Mouse (Mus musculus) stomach, postnatal 0 days (tissue): ENCODE measurements around the gene Cux1. TPM values are rescaled to one million over a fixed set of nuclear protein-coding genes. Genes with fewer than 3 reads are reported as not detected.
A peak's percentile ranks its signal among the peaks of the same experiment; 100 is the strongest.

ENCODE experiments used
- ATAC-seq: fragments of 200-750 bp; cut with Nextera tagmentation; 2 replicates; pipeline ENCODE4 v1.8.0; 2017; ENCODE audit not compliant: low FRiP score, low TSS enrichment
- DNase-seq: peaks from one replicate; pipeline ENCODE4 v3.0.0-alpha.2; 2016; ENCODE audit warnings: low spot score
- H3K27ac ChIP-seq: fragments of 300-500 bp; sonication (generic); replicated peaks from 2 replicates; pipeline ENCODE4 v1.5.1; 2014; ENCODE audit warnings: mild to moderate bottlenecking, control low read depth
- H3K27me3 ChIP-seq: fragments of 300-500 bp; sonication (generic); 2 replicates; pipeline ENCODE4 v1.6.1; 2014; ENCODE audit warnings: low read length; ENCODE audit not compliant: control insufficient read depth, insufficient read depth
- H3K36me3 ChIP-seq: fragments of 300-500 bp; sonication (generic); 2 replicates; pipeline ENCODE4 v1.6.1; 2014; ENCODE audit warnings: low read length, mixed read lengths; ENCODE audit not compliant: control insufficient read depth, insufficient read depth
- H3K4me1 ChIP-seq: fragments of 300-500 bp; sonication (generic); replicated peaks from 2 replicates; pipeline ENCODE4 v1.6.1; 2014; ENCODE audit warnings: antibody characterized with exemption; ENCODE audit not compliant: control insufficient read depth, insufficient read depth
- H3K4me2 ChIP-seq: fragments of 300-500 bp; sonication (generic); replicated peaks from 2 replicates; pipeline ENCODE4 v1.6.1; 2014; ENCODE audit warnings: low read depth, mild to moderate bottlenecking, control low read depth, moderate library complexity
- H3K4me3 ChIP-seq: fragments of 300-500 bp; sonication (generic); 2 replicates; pipeline ENCODE4 v1.5.1; 2014; ENCODE audit warnings: low read depth, low read length, control low read depth
- H3K9ac ChIP-seq: fragments of 300-500 bp; sonication (generic); 2 replicates; pipeline ENCODE4 v1.6.1; 2014; ENCODE audit warnings: mild to moderate bottlenecking, low read length, control low read depth, mixed read lengths
- H3K9me3 ChIP-seq: fragments of 300-500 bp; sonication (generic); 2 replicates; pipeline ENCODE4 v1.6.1; 2016; ENCODE audit warnings: low read length; ENCODE audit not compliant: control insufficient read depth
- CTCF ChIP-seq: IDR thresholded peaks from 2 replicates; pipeline ENCODE4 v1.5.1; 2016; ENCODE audit warnings: antibody characterized with exemption, low read depth, mild to moderate bottlenecking, moderate library complexity
- EP300 ChIP-seq: optimal IDR thresholded peaks from 2 replicates; pipeline ENCODE3; 2016; ENCODE audit warnings: antibody characterized with exemption
- WGBS: fragments of 180-500 bp; shearing (Covaris S2); extraction: QIAGEN DNeasy Blood & Tissue Kit; methylation state at CpG from one replicate; pipeline ENCODE4 v1.1.7; 2014; 5-methylcytosine and 5-hydroxymethylcytosine counted together
- polyA plus RNA-seq: library from polyadenylated mRNA; unstranded; fragments of >200 nt; fragmentation: Nextera tagmentation; extraction: Ambion mirVana; gene quantifications from 2 replicates; pipeline ENCODE4 v1.2.1, GENCODE M21; 2015

The Cux1 gene
- polyA plus RNA-seq, 1 experiment from 2014 or later = 33.7 TPM

DNA sequence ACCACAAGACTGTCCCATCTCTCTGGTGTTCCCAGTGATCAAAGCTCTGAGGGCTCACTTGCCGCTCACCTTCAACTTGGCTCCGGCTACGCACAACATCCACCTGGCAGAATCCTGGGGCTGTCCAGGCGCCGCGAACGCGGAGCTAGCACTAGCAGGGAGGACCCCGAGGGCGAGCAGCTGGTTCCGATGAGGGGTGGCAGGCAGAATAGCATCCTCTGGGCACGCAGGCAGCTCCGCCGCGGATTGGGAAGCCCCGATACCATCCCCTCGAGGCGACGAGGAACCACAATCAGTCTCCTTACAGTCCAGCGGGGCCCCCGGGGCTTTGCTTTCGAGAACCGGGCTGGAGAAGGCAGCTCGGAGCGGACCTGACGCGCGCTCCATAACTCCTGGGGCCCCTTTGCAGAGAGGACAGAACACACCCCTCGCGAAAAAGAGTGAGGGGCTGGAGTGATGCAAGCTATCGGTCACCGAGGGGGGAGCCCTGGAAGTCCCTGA is 1.9 kb downstream of the Cux1 start:
- H3K9ac ChIP-seq = peak overlapping the region; percentile 87
- 1% methylated on average over 32 of the region's 32 CpGs for WGBS
- DNase-seq (peak; percentile 59), ATAC-seq (no peak)
- peak overlapping the region; percentile 89 for H3K27ac ChIP-seq
- peak overlapping the region; percentile 99 for H3K4me3 ChIP-seq
- no peaks in the 10 kb centered on the region for H3K27me3 ChIP-seq
- no peak for TF ChIP-seq CTCF
- no peak for TF ChIP-seq EP300
- H3K36me3 ChIP-seq = no peaks in the 10 kb centered on the region
- H3K4me2 ChIP-seq = peak overlapping the region; percentile 100
- H3K9me3 ChIP-seq = no peaks in the 10 kb centered on the region
- H3K4me1 ChIP-seq = 0 out of 2 replicates have a peak, but pooled peaks cover 2% of the 10 kb centered on the region

DNA sequence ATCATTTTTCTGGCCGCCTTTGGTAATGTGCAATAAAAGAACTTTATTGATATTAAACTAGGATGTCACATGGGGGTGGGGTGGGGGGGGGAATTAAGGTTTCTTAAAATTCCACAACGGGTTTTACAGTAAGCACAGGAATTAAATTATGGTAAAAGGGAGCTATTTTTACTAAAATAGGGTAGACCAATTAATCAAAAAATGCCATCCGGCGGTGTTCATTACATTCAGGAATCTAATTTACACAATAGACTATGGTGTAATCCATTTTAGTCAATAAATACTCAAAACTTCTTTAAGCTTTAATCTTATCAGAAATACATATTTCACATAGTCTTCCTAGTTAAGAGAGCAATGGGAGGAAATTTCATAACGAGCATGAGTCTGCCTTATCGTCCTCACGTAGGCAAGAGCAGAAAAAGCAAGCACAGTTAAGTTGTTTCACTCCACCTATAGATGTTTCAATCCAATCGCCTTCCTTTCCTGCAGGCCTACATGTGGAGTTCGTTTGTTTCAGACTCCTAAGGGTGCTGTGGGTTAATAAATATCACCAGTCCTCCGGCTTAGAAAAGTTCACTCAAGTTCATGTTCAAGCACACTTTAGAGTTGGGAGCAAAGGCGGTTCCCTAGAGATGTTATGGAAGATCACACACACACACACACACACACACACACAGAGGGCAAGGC is 2.5 kb downstream of the Cux1 start:
- Histone ChIP-seq H3K4me1 (peaks cover 3% of the 10 kb centered on the region; the same call in 1 of the 2 replicates), H3K4me3 (peak overlapping the region; percentile 99), H3K9me3 (no peaks in the 10 kb centered on the region), H3K4me2 (peak overlapping the region; percentile 100), H3K9ac (peak overlapping the region; percentile 87), H3K27me3 (no peaks in the 10 kb centered on the region), H3K27ac (no peak overlapping the region; the same call in 1 of the 2 replicates), H3K36me3 (no peaks in the 10 kb centered on the region)
- WGBS = 34% methylated on average over 11 of the region's 11 CpGs
- TF ChIP-seq EP300 = no peak
- no peak for TF ChIP-seq CTCF
- DNase-seq (no peak), ATAC-seq (no peak)

DNA sequence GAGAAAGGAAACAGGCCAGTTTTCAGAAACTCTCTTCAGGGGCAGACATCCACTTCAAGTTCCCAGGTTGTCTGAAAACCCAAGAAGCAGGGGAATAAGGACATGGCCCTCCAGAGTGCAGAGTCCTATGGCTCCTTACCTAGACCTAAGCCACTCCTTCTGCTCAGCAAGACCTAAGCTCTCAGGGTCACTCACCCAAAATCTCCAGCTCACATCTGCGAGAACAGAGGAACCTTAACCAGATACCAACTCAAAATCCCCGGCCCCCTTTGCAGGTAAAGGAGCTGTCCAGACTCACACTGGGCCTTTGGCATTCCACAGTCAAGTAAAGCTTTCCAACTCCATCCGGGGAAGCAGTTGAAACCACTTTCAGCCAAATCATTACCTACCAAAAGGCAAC is 3.3 kb downstream of the Cux1 start:
- no peak for DNase-seq
- H3K4me3 ChIP-seq = no peak overlapping the region
- no peak overlapping the region for H3K27ac ChIP-seq
- no peak for ATAC-seq
- no peak overlapping the region for H3K4me2 ChIP-seq
- no peaks in the 10 kb centered on the region for H3K9me3 ChIP-seq
- H3K27me3 ChIP-seq = no peaks in the 10 kb centered on the region
- no peak for TF ChIP-seq CTCF
- no peak for TF ChIP-seq EP300
- H3K36me3 ChIP-seq = no peaks in the 10 kb centered on the region
- H3K4me1 ChIP-seq = peaks cover 6% of the 10 kb centered on the region; the same call in 1 of the 2 replicates
- 46% methylated on average over 3 of the region's 3 CpGs for WGBS
- H3K9ac ChIP-seq = no peak overlapping the region

DNA sequence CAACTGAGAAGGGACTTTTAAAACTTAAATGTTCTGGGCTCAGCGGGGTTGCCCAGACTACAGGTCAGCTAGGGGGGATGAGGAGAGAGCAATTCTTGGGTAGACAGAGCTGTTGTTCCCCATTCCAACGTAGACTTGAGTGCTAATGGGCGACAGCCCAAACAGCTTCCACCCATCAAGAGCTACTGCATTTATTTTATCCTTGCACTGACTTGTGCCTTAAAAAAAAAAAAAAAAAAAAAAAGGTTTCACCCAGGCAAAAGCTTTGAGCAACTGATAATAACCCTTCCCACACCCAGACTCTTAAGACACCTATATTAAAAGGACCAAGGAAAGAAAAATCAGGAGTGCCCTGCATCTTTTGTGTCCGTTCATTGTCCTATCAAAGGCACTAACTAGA is 4.2 kb downstream of the Cux1 start:
- 68% methylated on average over 4 of the region's 4 CpGs for WGBS
- Histone ChIP-seq H3K27ac (no peak overlapping the region), H3K4me2 (no peak overlapping the region), H3K36me3 (no peaks in the 10 kb centered on the region), H3K27me3 (no peaks in the 10 kb centered on the region), H3K4me1 (peaks cover 6% of the 10 kb centered on the region; the same call in 1 of the 2 replicates), H3K9ac (no peak overlapping the region), H3K4me3 (no peak overlapping the region), H3K9me3 (no peaks in the 10 kb centered on the region)
- DNase-seq = no peak
- ATAC-seq = no peak
- TF ChIP-seq CTCF (no peak), EP300 (no peak)

DNA sequence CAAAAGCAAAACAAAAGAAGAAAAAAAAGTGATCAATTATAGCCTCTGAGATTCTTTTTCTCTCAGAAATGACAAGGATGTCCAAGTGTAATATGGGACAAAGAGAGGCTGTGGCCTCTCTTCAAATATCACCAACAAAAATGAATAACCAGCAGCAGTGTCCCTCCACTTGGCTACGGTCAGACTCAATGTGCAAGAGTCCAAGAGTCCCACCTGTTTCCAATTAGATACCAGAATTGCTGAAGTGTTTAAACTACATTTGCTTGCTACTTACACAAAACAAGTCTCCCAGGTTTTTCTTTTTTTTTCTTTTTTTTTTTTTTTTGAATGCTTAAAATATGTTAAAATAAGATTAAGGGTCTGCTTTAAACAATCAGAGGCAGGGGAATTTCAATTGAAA is 5.1 kb downstream of the Cux1 start:
- Histone ChIP-seq H3K9me3 (no peaks in the 10 kb centered on the region), H3K4me1 (peaks cover 6% of the 10 kb centered on the region; the same call in 1 of the 2 replicates), H3K27ac (no peak overlapping the region), H3K4me2 (no peak overlapping the region), H3K4me3 (no peak overlapping the region), H3K27me3 (no peaks in the 10 kb centered on the region), H3K36me3 (no peaks in the 10 kb centered on the region), H3K9ac (no peak overlapping the region)
- no peak for TF ChIP-seq CTCF
- TF ChIP-seq EP300 = no peak
- ATAC-seq (no peak), DNase-seq (no peak)
- WGBS = 73% methylated on average over 1 of the region's 1 CpGs

DNA sequence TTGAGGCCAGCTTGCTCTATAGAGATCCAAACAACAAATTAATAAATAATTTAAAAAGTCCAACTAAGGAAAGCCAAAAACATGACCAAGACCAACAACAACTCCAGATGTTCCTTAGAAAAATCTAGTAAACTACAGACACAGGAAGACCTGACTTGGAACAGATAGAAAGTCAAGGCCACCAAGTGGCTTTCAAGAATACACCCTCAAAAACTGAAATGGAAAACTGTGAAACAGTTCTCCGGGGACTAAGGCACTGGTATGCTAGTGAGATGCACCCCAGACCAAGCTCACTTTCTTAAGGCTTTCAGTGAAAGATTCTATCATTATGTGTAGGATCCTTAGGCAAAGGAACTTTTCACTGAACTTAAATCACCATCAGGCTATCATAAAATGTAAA is 5.6 kb downstream of the Cux1 start:
- TF ChIP-seq CTCF (no peak), EP300 (no peak)
- no peaks in the 10 kb centered on the region for H3K9me3 ChIP-seq
- WGBS = 92% methylated on average over 1 of the region's 1 CpGs
- peaks cover 6% of the 10 kb centered on the region; the same call in 1 of the 2 replicates for H3K4me1 ChIP-seq
- H3K9ac ChIP-seq = no peak overlapping the region
- DNase-seq (no peak), ATAC-seq (no peak)
- no peaks in the 10 kb centered on the region for H3K27me3 ChIP-seq
- H3K36me3 ChIP-seq = no peaks in the 10 kb centered on the region
- no peak overlapping the region for H3K4me2 ChIP-seq
- no peak overlapping the region for H3K4me3 ChIP-seq
- H3K27ac ChIP-seq = no peak overlapping the region
